Mouse (Mus musculus): ENCODE data around the gene Alpi.

DNA sequence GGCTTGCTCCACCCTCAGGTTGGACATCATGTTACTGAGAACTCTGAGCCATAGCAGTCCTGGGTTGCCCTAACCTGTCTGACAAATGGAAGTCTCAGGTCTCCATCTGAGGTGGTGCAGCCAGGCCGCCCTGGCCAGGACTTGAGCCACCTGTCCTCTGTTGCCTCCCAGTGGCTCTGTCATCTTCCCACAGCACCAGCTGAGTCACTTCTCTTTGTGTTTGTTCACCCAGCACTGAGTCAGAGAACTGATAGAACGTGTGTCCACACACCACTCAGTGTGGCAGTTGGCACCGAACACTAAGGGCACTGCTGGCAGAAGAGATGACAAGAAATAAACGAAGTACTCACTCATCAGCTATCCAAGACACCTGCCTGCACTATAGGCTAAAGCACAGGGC, 50.0 kb downstream of the Alpi start:
- TF ChIP-seq CTCF (IDR thresholded peaks at IDR 0.05; ENCODE audit: borderline replicate concordance, insufficient read depth, low read length) = no peak
- TF ChIP-seq POLR2A (IDR thresholded peaks at IDR 0.05; ENCODE audit: low read depth, low read length) = no peak

All from embryonic fibroblast, embryonic 13.5 days (primary cell).